Mouse (Mus musculus) liver, postnatal 0 days (tissue): ENCODE data around the gene Vsig10. TPM values are rescaled to one million over a fixed set of nuclear protein-coding genes. Genes with fewer than 3 reads are reported as not detected.
"Not testable (repeated sequence)": the region's sequence is repeated elsewhere in the genome, so short reads cannot be mapped to it uniquely, and the experiment has no call there.

Experiments
- ATAC-seq: fragments of 200-750 bp; cut with Nextera tagmentation; 2 replicates; pipeline ENCODE4 v1.8.0; 2017; ENCODE audit warnings: mild to moderate bottlenecking, moderate library complexity
- DNase-seq: peaks from one replicate; pipeline ENCODE4 v3.0.0-alpha.2; 2016
- H3K27ac ChIP-seq: fragments of 300-500 bp; sonication (generic); 2 replicates; pipeline ENCODE4 v1.5.1; 2014; ENCODE audit warnings: antibody characterized with exemption, moderate library complexity, mild to moderate bottlenecking, low read depth
- H3K27me3 ChIP-seq: fragments of 300-500 bp; sonication (generic); 2 replicates; pipeline ENCODE4 v1.6.1; 2014; ENCODE audit warnings: low read length, control low read depth, mixed read lengths; ENCODE audit not compliant: insufficient read depth
- H3K36me3 ChIP-seq: fragments of 300-500 bp; sonication (generic); replicated peaks from 2 replicates; pipeline ENCODE4 v1.6.1; 2014; ENCODE audit warnings: mild to moderate bottlenecking, control low read depth, low read length, moderate library complexity, mixed read lengths; ENCODE audit not compliant: insufficient read depth
- H3K4me1 ChIP-seq: fragments of 300-500 bp; sonication (generic); 2 replicates; pipeline ENCODE4 v1.6.1; 2014; ENCODE audit warnings: antibody characterized with exemption, mild to moderate bottlenecking, control low read depth; ENCODE audit not compliant: insufficient read depth
- H3K4me2 ChIP-seq: fragments of 300-500 bp; sonication (generic); 2 replicates; pipeline ENCODE4 v1.6.1; 2014; ENCODE audit warnings: low read depth, mild to moderate bottlenecking, low read length, moderate library complexity, mixed read lengths
- H3K4me3 ChIP-seq: fragments of 300-500 bp; sonication (generic); 2 replicates; pipeline ENCODE4 v1.5.1; 2014; ENCODE audit warnings: low read depth, low read length
- H3K9ac ChIP-seq: fragments of 300-500 bp; sonication (generic); replicated peaks from 2 replicates; pipeline ENCODE4 v1.6.1; 2014; ENCODE audit warnings: mild to moderate bottlenecking, moderate library complexity
- H3K9me3 ChIP-seq: fragments of 300-500 bp; sonication (generic); 2 replicates; pipeline ENCODE4 v1.6.1; 2016; ENCODE audit warnings: mild to moderate bottlenecking, control low read depth, low read length, mixed read lengths
- CTCF ChIP-seq: sonication (generic); IDR thresholded peaks from 2 replicates; pipeline ENCODE4 v1.5.1; 2016; ENCODE audit warnings: antibody characterized with exemption, low read depth
- EP300 ChIP-seq: IDR thresholded peaks from 2 replicates; pipeline ENCODE4 v1.6.1; 2016; ENCODE audit warnings: antibody characterized with exemption, low read depth, mild to moderate bottlenecking
- WGBS: fragments of 180-500 bp; shearing (Covaris S2); extraction: QIAGEN DNeasy Blood & Tissue Kit; methylation state at CpG from one replicate; pipeline ENCODE4 v1.1.7; 2014; ENCODE audit not compliant: insufficient replicate concordance; 5-methylcytosine and 5-hydroxymethylcytosine counted together
- polyA plus RNA-seq: library from polyadenylated mRNA; unstranded; fragments of >200 nt; fragmentation: Nextera tagmentation; extraction: Ambion mirVana; gene quantifications from 2 replicates; pipeline ENCODE4 v1.2.1, GENCODE M21; 2015

Vsig10 gene
- polyA plus RNA-seq, 1 experiment from 2014 or later = 2.9 TPM

GRCm38 (mm10) chr5:117376331-117376761, 57.5 kb downstream of the Vsig10 start:
- DNase-seq (no peak), ATAC-seq (no peak)
- no peak overlapping the region for H3K4me3 ChIP-seq
- H3K9me3 ChIP-seq = no peaks in the 10 kb centered on the region
- no peaks in the 10 kb centered on the region for H3K27me3 ChIP-seq
- peaks cover 59% of the 10 kb centered on the region for H3K36me3 ChIP-seq
- H3K27ac ChIP-seq = no peak overlapping the region
- 83% methylated on average over 11 of the region's 11 CpGs for WGBS
- H3K9ac ChIP-seq = no peak overlapping the region
- peaks cover 5% of the 10 kb centered on the region for H3K4me1 ChIP-seq
- no peak overlapping the region for H3K4me2 ChIP-seq
- TF ChIP-seq EP300 (no peak), CTCF (no peak)

- H3K36me3 ChIP-seq = peaks cover 57% of the 10 kb centered on the region
- DNase-seq, ATAC-seq, H3K4me1 ChIP-seq, H3K4me2 ChIP-seq, H3K9me3 ChIP-seq, H3K27me3 ChIP-seq, H3K27ac ChIP-seq, H3K4me3 ChIP-seq, H3K9ac ChIP-seq: not testable (repeated sequence)
- WGBS = 58% methylated on average over 14 of the region's 14 CpGs
These were observed 58.8 kb downstream of the Vsig10 start for GRCm38 (mm10) chr5:117377731-117378130.

GRCm38 (mm10) chr5:117380199-117380598, 61.3 kb downstream of the Vsig10 start:
- Histone ChIP-seq H3K27ac (no peak overlapping the region), H3K9ac (no peak overlapping the region), H3K27me3 (no peaks in the 10 kb centered on the region), H3K4me1 (peaks cover 2% of the 10 kb centered on the region), H3K4me2 (no peak overlapping the region), H3K9me3 (no peaks in the 10 kb centered on the region), H3K36me3 (peaks cover 67% of the 10 kb centered on the region), H3K4me3 (no peak overlapping the region)
- DNase-seq (no peak), ATAC-seq (peak; percentile 18; the same call in 1 of the 2 replicates)
- 62% methylated on average over 4 of the region's 4 CpGs for WGBS
- TF ChIP-seq CTCF (no peak), EP300 (no peak)

- ATAC-seq (no peak), DNase-seq (no peak)
- H3K9ac ChIP-seq = no peak overlapping the region
- no peak overlapping the region for H3K27ac ChIP-seq
- no peaks in the 10 kb centered on the region for H3K9me3 ChIP-seq
- 73% methylated on average over 7 of the region's 7 CpGs for WGBS
- H3K4me3 ChIP-seq = no peak overlapping the region
- H3K4me2 ChIP-seq = no peak overlapping the region
- TF ChIP-seq EP300 = no peak
- no peak for TF ChIP-seq CTCF
- H3K4me1 ChIP-seq = no peaks in the 10 kb centered on the region
- H3K36me3 ChIP-seq = peaks cover 57% of the 10 kb centered on the region
- no peaks in the 10 kb centered on the region for H3K27me3 ChIP-seq
These were observed 62.9 kb downstream of the Vsig10 start for GRCm38 (mm10) chr5:117381785-117382184.

- Histone ChIP-seq H3K27me3 (no peaks in the 10 kb centered on the region), H3K4me2 (no peak overlapping the region), H3K27ac (no peak overlapping the region), H3K4me3 (no peak overlapping the region), H3K9ac (no peak overlapping the region), H3K36me3 (peaks cover 52% of the 10 kb centered on the region), H3K9me3 (no peaks in the 10 kb centered on the region), H3K4me1 (peaks cover 7% of the 10 kb centered on the region; the same call in 1 of the 2 replicates)
- DNase-seq (no peak), ATAC-seq (no peak)
- TF ChIP-seq CTCF = no peak
- no peak for TF ChIP-seq EP300
- 86% methylated on average over 12 of the region's 12 CpGs for WGBS
These were observed 64.3 kb downstream of the Vsig10 start for GRCm38 (mm10) chr5:117383198-117383597.

GRCm38 (mm10) chr5:117388296-117388751, 69.4 kb downstream of the Vsig10 start:
- peak; percentile 78 for ATAC-seq
- H3K4me1 ChIP-seq = peaks cover 7% of the 10 kb centered on the region; the same call in 1 of the 2 replicates
- peak; percentile 76 for DNase-seq
- H3K27ac ChIP-seq = 0 out of 2 replicates have a peak overlapping the region, but pooled peaks have one; percentile 49
- peak overlapping the region; percentile 86 for H3K9ac ChIP-seq
- H3K4me3 ChIP-seq = peak overlapping the region; percentile 73
- TF ChIP-seq CTCF (peak; percentile 75), EP300 (no peak)
- peak overlapping the region; percentile 85 for H3K4me2 ChIP-seq
- peaks cover 15% of the 10 kb centered on the region for H3K36me3 ChIP-seq
- WGBS = 7% methylated on average over 16 of the region's 16 CpGs
- peaks cover 4% of the 10 kb centered on the region; the same call in 1 of the 2 replicates for H3K9me3 ChIP-seq
- no peaks in the 10 kb centered on the region for H3K27me3 ChIP-seq
